Mouse (Mus musculus) embryo, embryonic 11.5 days (tissue): ENCODE results near the gene Gna15.

Experiments
- DNase-seq: peaks from one replicate; pipeline ENCODE4 v3.0.0-alpha.2; 2012; ENCODE audit warnings: low read depth, low spot score

Gna15 gene

GRCm38 (mm10) chr10:81523570-81523969 lies 455 bp downstream of the Gna15 start:
- DNase-seq: no peak

DNA sequence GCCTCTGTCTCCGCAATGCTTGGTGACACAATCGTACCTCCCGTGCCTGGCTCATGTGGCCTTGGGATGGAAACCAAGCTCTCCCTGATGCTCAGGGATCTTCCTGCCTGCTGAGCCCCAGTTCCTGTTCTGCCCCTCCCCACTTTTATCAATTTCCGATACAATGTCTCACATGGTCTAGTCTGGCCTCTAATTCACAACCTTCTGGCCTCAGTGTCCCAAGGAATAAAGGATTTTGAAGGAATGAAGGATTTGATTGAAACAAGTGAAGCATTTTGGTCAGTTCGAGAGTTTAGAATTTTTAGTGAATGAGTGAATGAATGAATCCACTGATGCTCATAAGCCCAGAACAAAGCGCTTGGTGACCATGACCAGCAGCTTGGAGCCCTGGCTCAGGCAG lies 883 bp downstream of the Gna15 start:
- DNase-seq: no peak

GRCm38 (mm10) chr10:81519978-81520365 lies 4.1 kb downstream of the Gna15 start:
- no peak for DNase-seq

DNA sequence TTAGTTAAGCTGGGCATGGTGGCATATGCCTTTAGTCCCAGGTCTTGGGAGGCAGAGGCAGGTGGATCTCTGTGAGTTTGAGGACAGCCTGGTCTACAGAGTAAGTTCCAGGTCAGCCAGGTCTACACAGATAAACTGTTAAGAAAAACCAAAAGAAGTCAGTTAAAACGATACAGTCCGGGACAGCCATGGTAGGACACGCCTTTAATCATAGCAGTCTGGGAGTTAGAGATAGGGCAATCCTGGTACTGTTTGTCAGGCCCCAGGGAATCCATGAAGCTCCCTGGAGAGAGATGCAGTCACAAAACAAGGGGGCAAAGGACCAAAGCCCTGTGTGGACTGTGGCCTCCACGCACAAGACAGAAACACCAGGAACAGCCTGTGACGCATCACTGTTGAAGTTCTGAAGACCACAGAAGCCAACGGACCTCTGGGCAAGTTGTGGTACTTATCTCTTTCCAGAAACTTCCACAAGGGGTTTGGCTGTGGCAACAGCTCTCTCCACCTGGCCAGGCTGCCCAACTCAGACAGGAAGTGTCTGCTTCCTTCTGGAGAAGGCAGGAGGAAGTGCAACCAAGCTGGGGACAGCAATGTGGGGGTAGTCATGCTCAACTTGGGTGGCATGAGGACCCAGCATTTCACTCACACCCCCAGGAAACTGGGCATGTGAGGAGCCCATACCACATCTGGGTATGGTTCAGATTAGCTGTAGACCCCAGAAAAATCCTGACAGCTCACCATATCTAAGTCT lies 4.6 kb downstream of the Gna15 start:
- DNase-seq: no peak

- DNase-seq: peak; percentile 49
These were observed 5.5 kb downstream of the Gna15 start for GRCm38 (mm10) chr10:81518546-81518945.

- DNase-seq: no peak
These were observed 6.8 kb downstream of the Gna15 start for GRCm38 (mm10) chr10:81517227-81517626.

GRCm38 (mm10) chr10:81513798-81514197 lies 10.2 kb downstream of the Gna15 start:
- no peak for DNase-seq

DNA sequence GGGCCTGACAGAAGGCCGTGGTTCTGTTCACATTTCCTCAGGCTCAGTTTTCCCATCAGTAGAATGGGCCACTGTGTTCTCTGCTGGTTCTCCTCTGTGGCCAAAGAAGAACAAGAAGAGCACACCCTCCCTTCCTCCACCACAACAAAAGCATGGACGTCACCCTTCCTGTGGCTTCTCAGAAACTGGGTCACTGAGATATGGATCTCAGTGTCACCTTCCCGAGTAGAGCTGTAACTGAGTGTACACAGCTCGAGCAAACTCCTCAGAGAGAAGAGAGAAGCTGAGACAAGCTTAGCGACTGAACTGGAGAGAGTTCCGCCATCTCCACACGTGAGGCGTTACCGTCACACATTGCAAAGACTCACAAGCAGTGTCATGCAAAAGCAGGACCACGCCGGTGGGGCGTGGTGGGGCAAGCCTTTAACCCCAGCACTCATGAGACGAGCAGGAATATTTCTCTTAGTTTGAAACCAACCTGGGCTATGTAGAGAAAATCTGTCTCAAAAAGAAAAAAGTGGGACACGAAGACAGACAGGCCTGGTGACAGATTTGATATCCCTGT lies 13.7 kb downstream of the Gna15 start:
- no peak for DNase-seq

- DNase-seq: no peak
These were observed 16.1 kb downstream of the Gna15 start for GRCm38 (mm10) chr10:81507691-81508489.

GRCm38 (mm10) chr10:81507095-81507494 lies 16.9 kb downstream of the Gna15 start:
- DNase-seq: no peak

DNA sequence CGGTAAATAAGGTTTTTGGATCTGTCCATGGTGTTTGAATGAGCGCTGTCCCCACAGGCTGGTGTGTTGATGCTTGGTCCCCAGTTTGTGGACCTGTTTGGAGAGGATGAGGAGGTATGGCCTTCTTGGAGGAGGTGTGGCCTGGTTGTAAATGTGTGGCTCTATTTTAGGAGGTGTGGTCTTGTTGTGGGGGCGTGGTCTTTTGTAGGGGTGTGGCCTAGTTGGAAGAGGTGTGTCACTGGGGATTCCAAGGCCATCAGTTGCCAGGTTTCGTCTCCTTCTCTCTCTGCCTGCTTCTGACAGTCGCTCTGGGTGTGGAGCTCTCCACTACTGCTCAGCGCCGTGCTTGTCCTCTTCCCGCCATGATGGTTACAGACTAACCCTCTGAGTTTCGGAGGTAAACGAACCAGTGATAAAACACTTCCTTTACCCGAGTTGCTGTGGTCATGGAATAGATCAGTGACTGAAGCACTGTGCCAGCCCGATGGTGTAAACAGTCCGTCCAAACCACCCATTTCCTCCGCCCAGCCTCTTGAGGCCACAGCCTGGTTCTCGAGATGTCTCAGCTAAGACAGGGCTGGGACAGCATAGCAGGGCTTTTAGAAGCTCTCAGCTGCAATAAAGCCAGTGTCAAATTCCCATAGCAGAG lies 18.9 kb downstream of the Gna15 start:
- no peak for DNase-seq

- DNase-seq: peak; percentile 66
These were observed 21.4 kb downstream of the Gna15 start for GRCm38 (mm10) chr10:81502658-81503057.

- no peak for DNase-seq
These were observed 22.2 kb downstream of the Gna15 start for GRCm38 (mm10) chr10:81501863-81502262.

DNA sequence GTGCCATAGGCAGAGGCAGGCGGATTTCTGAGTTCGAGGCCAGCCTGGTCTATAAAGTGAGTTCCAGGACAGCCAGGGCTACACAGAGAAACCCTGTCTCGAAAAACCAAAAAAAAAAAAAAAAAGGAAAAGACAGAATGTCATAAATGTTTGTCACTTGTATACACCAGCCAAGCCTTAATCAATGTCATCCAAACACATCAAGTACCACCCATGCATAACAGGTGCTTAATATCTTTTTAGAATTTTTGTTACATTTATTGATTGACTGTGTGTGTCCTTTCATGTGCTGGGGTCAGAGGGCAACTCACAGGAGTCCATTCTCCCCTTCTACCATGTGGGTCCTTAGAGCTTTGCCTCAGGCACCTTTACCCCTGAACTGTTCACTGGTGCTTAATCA lies 24.0 kb downstream of the Gna15 start, which contains the start of gene S1pr4:
Gene S1pr4 (minus strand): TSS at position 101 of the 400 bp plus-strand sequence.
- no peak for DNase-seq

GRCm38 (mm10) chr10:81499250-81499901 lies 24.6 kb downstream of the Gna15 start:
- DNase-seq: no peak

DNA sequence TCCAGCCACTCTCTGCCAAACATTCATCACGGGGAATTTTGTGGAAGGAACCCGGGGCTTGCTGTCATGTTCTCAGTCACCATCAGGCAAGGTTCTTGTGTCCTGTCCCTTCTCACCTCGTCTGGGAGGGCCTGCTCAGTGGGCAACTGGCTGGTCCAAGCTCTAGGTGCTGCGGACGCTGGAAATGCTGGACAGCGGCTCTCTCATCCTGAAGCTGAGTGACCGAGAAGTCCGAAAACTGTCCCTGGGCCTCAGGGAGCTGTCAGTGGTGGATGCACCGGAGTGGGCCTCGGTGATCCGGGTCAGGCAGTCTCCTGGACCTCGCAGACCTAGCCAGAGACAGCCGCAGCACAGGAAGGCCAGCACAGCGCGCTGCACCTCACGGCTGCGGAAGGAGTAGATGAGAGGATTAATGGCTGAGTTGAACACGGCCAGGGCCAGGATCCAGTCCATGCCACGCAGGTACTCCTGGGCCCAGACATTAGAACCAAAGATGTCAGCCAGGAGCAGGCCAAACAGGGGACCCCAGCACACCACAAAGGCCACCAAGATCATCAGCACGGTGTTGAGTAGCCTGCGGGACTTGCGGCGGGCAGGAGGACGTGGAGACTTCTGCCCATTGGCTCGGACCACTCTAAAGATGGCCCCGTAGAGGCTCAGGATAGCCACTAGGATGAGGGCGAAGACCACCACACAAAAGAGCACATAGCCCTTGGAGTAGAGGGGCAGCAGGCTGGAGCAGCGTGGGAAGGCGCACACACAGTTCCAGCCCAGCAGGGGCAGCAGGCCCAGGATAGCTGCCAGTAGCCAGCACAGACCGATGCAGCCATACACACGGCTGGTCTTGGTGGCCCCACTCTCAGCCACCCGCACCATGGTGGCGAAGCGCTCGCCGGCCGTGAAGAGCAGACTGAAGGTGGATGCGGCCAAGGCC lies 25.4 kb downstream of the Gna15 start:
- no peak for DNase-seq

DNA sequence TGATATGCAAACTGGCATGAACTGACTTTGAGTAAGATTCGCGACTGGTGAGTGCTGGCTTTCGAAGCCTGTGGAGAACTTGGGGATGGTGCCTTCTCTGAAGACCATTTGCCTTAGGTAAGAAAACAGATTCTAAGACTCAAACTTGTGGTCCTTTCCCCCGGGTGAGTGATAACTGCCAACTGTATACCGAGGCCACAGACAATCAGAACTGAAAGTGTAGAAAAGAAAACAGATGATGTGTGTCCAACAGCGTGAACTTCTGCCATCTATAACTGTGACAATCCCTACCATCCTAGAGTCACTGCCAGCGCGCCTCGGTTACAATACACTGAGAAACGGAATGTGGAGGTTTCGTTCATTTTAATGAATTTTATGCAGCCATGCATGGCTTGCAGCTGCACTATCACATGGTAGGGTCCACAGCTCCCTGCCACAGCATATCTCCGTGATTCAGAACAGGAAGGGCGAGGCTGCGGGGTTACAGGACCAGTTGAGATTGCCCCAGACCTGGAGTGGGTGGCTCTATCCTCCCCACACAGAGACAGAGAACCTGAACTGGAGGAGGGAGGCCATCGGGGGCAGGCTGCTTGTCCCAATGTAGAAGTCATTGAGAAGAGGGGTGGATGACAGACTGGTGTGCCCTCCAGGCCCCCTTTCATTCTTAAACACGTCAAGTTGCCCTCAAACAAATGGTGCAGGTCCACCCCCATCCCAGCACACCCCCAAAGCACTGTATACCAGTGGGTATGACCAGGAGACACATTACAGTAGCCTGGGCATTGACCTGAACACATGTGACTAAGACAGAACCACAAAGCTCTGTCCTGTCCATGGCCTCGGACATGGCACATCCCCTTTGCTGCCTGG lies 26.4 kb downstream of the Gna15 start:
- DNase-seq: no peak

DNA sequence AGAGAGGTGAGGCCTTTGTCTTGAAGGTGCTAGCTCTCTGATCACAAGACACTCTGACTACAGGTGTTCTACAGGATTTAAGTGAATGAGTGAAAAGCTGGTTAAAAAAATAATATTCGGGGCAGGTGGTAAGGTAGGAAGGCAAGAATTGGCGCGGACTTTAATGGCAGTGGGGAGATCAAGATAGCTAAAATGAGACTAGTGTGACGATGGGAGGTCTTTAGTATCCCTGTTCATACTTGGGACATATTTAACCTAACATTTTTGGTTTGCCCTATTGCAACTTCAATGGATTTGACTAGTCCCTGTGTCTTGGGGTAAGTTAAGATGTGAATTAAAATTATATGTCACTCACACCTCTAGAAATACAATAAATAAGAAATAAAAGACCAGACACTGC lies 27.1 kb downstream of the Gna15 start:
- DNase-seq: no peak

- DNase-seq: peak; percentile 98
These were observed 27.6 kb downstream of the Gna15 start, which contains the start of gene Ncln for GRCm38 (mm10) chr10:81496264-81496901. Gene Ncln, minus strand, starts transcription at chr10:81496392.
